Mouse (Mus musculus) stomach, postnatal 0 days (tissue): ENCODE data around the gene Arhgap9.

Experiments
- CTCF ChIP-seq: IDR thresholded peaks from 2 replicates; pipeline ENCODE4 v1.5.1; 2016; ENCODE audit warnings: antibody characterized with exemption, low read depth, mild to moderate bottlenecking, moderate library complexity
- EP300 ChIP-seq: optimal IDR thresholded peaks from 2 replicates; pipeline ENCODE3; 2016; ENCODE audit warnings: antibody characterized with exemption

- TF ChIP-seq CTCF (no peak), EP300 (no peak)
Observed at GRCm38 (mm10) chr10:127311476-127312355, 10.0 kb upstream of the Arhgap9 start, which contains the start of gene Mars.
